Mouse (Mus musculus) CH12.LX (cell line): ENCODE results near the gene 2310057M21Rik. TPM values are rescaled to one million over a fixed set of nuclear protein-coding genes. Genes with fewer than 3 reads are reported as not detected.

ENCODE experiments used
- DNase-seq: peaks from one replicate; pipeline ENCODE4 v3.0.0-alpha.2; 2013; ENCODE audit errors: extremely low read depth
- H3K27ac ChIP-seq: 2 replicates; pipeline ENCODE4 v1.5.1; 2012; ENCODE audit warnings: low read depth, mild to moderate bottlenecking, control low read depth, moderate library complexity; ENCODE audit not compliant: insufficient read depth
- H3K27me3 ChIP-seq: replicated peaks from 2 replicates; pipeline ENCODE3; 2012; ENCODE audit warnings: inconsistent platforms
- H3K36me3 ChIP-seq, 2 experiments: replicated peaks in 1 of 2; 2 replicates each; pipeline versions ENCODE3 to v1.6.1; 2012; ENCODE audit warnings: inconsistent platforms in 1 of 2, low read length in 1 of 2, mild to moderate bottlenecking in 1 of 2, mixed read lengths in 1 of 2, moderate library complexity in 1 of 2; ENCODE audit not compliant: control insufficient read depth in 1 of 2, insufficient read depth in 1 of 2
- H3K4me1 ChIP-seq, 2 experiments: 2 replicates each; pipeline ENCODE4 v1.6.1; 2012; ENCODE audit warnings: inconsistent platforms in 1 of 2, moderate library complexity in 1 of 2; ENCODE audit not compliant: insufficient read depth in 2 of 2, control insufficient read depth in 1 of 2
- H3K4me2 ChIP-seq: 2 replicates; pipeline ENCODE4 v1.6.1; 2012; ENCODE audit warnings: low read depth, mild to moderate bottlenecking, control low read depth; ENCODE audit not compliant: poor library complexity, insufficient read depth, severe bottlenecking
- H3K4me3 ChIP-seq, 3 experiments: fragments of 150-350 bp in 1 of 3; sonication (generic) in 1 of 3; replicated peaks in 1 of 3; 2 replicates each; pipeline versions ENCODE3 to v1.5.1; 2011 to 2012; ENCODE audit warnings: low read depth in 2 of 3, low read length in 2 of 3, mild to moderate bottlenecking in 2 of 3, moderate library complexity in 2 of 3, control low read depth in 1 of 3, improper control_type of control experiment in 1 of 3, inconsistent platforms in 1 of 3, mixed read lengths in 1 of 3; ENCODE audit not compliant: poor library complexity in 1 of 3
- H3K79me2 ChIP-seq: replicated peaks from 2 replicates; pipeline ENCODE4 v1.6.1; 2012; ENCODE audit warnings: mild to moderate bottlenecking, moderate library complexity; ENCODE audit not compliant: control insufficient read depth, poor library complexity, insufficient read depth, severe bottlenecking; ENCODE audit errors: extremely low read depth
- H3K9ac ChIP-seq: 2 replicates; pipeline ENCODE4 v1.6.1; 2012; ENCODE audit warnings: low read depth, mild to moderate bottlenecking, control low read depth, moderate library complexity; ENCODE audit not compliant: insufficient read depth
- H3K9me3 ChIP-seq: replicated peaks from 2 replicates; pipeline ENCODE3; 2012; ENCODE audit warnings: low read length, inconsistent platforms, mixed read lengths
- BHLHE40 ChIP-seq: IDR thresholded peaks from 2 replicates; pipeline ENCODE4 v1.6.1; 2011; ENCODE audit warnings: mild to moderate bottlenecking, low read depth, low read length, improper control_type of control experiment
- CHD1 ChIP-seq: IDR thresholded peaks from 2 replicates; pipeline ENCODE4 v1.6.1; 2012; ENCODE audit warnings: low read depth, low read length, improper control_type of control experiment, inconsistent platforms
- CHD2 ChIP-seq: IDR thresholded peaks from 2 replicates; pipeline ENCODE4 v1.6.1; 2011; ENCODE audit warnings: low read length, improper control_type of control experiment
- CTCF ChIP-seq, 2 experiments: IDR thresholded peaks in 1 of 2; conservative IDR thresholded peaks in 1 of 2; 2 replicates each; pipeline ENCODE4 v1.5.1; 2011 to 2012; ENCODE audit warnings: low read depth in 2 of 2, low read length in 2 of 2, improper control_type of control experiment in 1 of 2, inconsistent platforms in 1 of 2, mild to moderate bottlenecking in 1 of 2, moderate library complexity in 1 of 2
- E2F4 ChIP-seq: IDR thresholded peaks from 2 replicates; pipeline ENCODE4 v1.6.1; 2011; ENCODE audit warnings: low read depth, low read length, improper control_type of control experiment; ENCODE audit not compliant: insufficient replicate concordance
- ELF1 ChIP-seq: IDR thresholded peaks from 2 replicates; pipeline ENCODE4 v1.6.1; 2014; ENCODE audit warnings: low read depth, mild to moderate bottlenecking, inconsistent platforms, low read length, improper control_type of control experiment
- ETS1 ChIP-seq: conservative IDR thresholded peaks from 2 replicates; pipeline ENCODE4 v1.6.1; 2012; ENCODE audit warnings: low read depth, mild to moderate bottlenecking, inconsistent platforms, low read length, improper control_type of control experiment, moderate library complexity
- IRF4 ChIP-seq: IDR thresholded peaks from 2 replicates; pipeline ENCODE4 v1.6.1; 2014; ENCODE audit warnings: low read depth, mild to moderate bottlenecking, inconsistent platforms, low read length, improper control_type of control experiment
- JUN ChIP-seq: IDR thresholded peaks from 2 replicates; pipeline ENCODE4 v1.6.1; 2011; ENCODE audit warnings: low read depth, mild to moderate bottlenecking, low read length, improper control_type of control experiment, moderate library complexity; ENCODE audit not compliant: insufficient read depth
- JUND ChIP-seq: conservative IDR thresholded peaks from 2 replicates; pipeline ENCODE4 v1.6.1; 2011; ENCODE audit warnings: low read depth, low read length, improper control_type of control experiment
- KAT2A ChIP-seq: IDR thresholded peaks from 2 replicates; pipeline ENCODE4 v1.6.1; 2012; ENCODE audit warnings: low read length, improper control_type of control experiment, inconsistent platforms; ENCODE audit not compliant: insufficient replicate concordance
- MAFK ChIP-seq: IDR thresholded peaks from 2 replicates; pipeline ENCODE4 v1.6.1; 2011; ENCODE audit warnings: low read length, improper control_type of control experiment; ENCODE audit not compliant: insufficient replicate concordance
- MAX ChIP-seq: IDR thresholded peaks from 2 replicates; pipeline ENCODE4 v1.6.1; 2011; ENCODE audit warnings: low read length, improper control_type of control experiment
- MAZ ChIP-seq: IDR thresholded peaks from 2 replicates; pipeline ENCODE4 v1.6.1; 2012; ENCODE audit warnings: low read depth, mild to moderate bottlenecking, inconsistent platforms, low read length, improper control_type of control experiment, moderate library complexity
- MXI1 ChIP-seq: IDR thresholded peaks from 2 replicates; pipeline ENCODE4 v1.6.1; 2011; ENCODE audit warnings: mild to moderate bottlenecking, low read depth, low read length, improper control_type of control experiment
- NELFE ChIP-seq: IDR thresholded peaks from 2 replicates; pipeline ENCODE4 v1.6.1; 2011; ENCODE audit warnings: low read depth, low read length, improper control_type of control experiment
- PAX5 ChIP-seq: IDR thresholded peaks from 2 replicates; pipeline ENCODE4 v1.6.1; 2012; ENCODE audit warnings: low read length, inconsistent platforms, mixed read lengths
- POLR2A ChIP-seq: IDR thresholded peaks from 2 replicates; pipeline ENCODE4 v1.6.1; 2011; ENCODE audit warnings: low read depth, mild to moderate bottlenecking, improper control_type of control experiment, low read length
- POLR2AphosphoS2 ChIP-seq: IDR thresholded peaks from 2 replicates; pipeline ENCODE4 v1.6.1; 2011; ENCODE audit warnings: low read depth, low read length, improper control_type of control experiment
- SIN3A ChIP-seq: IDR thresholded peaks from 2 replicates; pipeline ENCODE4 v1.6.1; 2012; ENCODE audit warnings: low read length, improper control_type of control experiment, inconsistent platforms
- TBP ChIP-seq: conservative IDR thresholded peaks from 2 replicates; pipeline ENCODE4 v1.6.1; 2011; ENCODE audit warnings: low read depth, low read length, improper control_type of control experiment
- TCF12 ChIP-seq: IDR thresholded peaks from 2 replicates; pipeline ENCODE4 v1.6.1; 2014; ENCODE audit warnings: low read depth, mild to moderate bottlenecking, inconsistent platforms, low read length, improper control_type of control experiment
- UBTF ChIP-seq: IDR thresholded peaks from 2 replicates; pipeline ENCODE4 v1.6.1; 2012; ENCODE audit warnings: low read depth, mild to moderate bottlenecking, inconsistent platforms, low read length, improper control_type of control experiment, moderate library complexity
- USF1 ChIP-seq: IDR thresholded peaks from 2 replicates; pipeline ENCODE4 v1.6.1; 2014; ENCODE audit warnings: low read depth, mild to moderate bottlenecking, inconsistent platforms, low read length, improper control_type of control experiment
- USF2 ChIP-seq: conservative IDR thresholded peaks from 2 replicates; pipeline ENCODE4 v1.6.1; 2011; ENCODE audit warnings: low read depth, low read length, improper control_type of control experiment
- dilution Hi-C: fragments of 300-500 bp; cut with MboI; formaldehyde crosslinking; loops from 2 replicates; pipeline ENCODE4 v1.14.3; 2020; ENCODE audit warnings: low sequenced_read_pairs; ENCODE audit not compliant: extremely low pct_unique_long_range_greater_than_20kb, extremely low pct_ligation_motif_present
- in situ Hi-C: fragments of 300-500 bp; cut with MboI; formaldehyde crosslinking; loops from 3 replicates; pipeline ENCODE4 v1.14.3; 2019; ENCODE audit warnings: low sequenced_read_pairs, low pct_ligation_motif_present, low pct_unique_long_range_greater_than_20kb, mixed read lengths
- polyA plus RNA-seq: library from polyadenylated mRNA; unstranded; fragments of >175 nt; gene quantifications from 2 replicates; pipeline ENCODE4 v1.2.1, GENCODE M21; 2012; ENCODE audit warnings: low read depth; ENCODE audit not compliant: insufficient read length
- total RNA-seq, 2 experiments: library from RNA; depleted of rRNA; stranded (reverse); fragments of 300-350 nt in 1 of 2; fragments of >200 nt in 1 of 2; gene quantifications; 2 replicates each; pipeline ENCODE4 v1.2.3; 2012 to 2014

The 2310057M21Rik gene
- total and polyA plus RNA-seq, 3 experiments, result 3.4 to 22.5 (median 13.1) TPM

- DNase-seq, result no peak
- no peak overlapping the region for H3K4me2 ChIP-seq
- dilution Hi-C loops, result no loop called here
- no peak overlapping the region for H3K9ac ChIP-seq
- H3K27ac ChIP-seq, result no peak overlapping the region
- no peaks in the 10 kb centered on the region for H3K9me3 ChIP-seq
- TF ChIP-seq JUN (no peak), SIN3A (no peak), CHD2 (no peak), TBP (no peak), ETS1 (no peak), ELF1 (no peak), CHD1 (no peak), USF2 (no peak), MAZ (no peak), POLR2A (no peak), PAX5 (no peak), MAX (no peak), NELFE (no peak), MXI1 (no peak), UBTF (no peak), CTCF (conservative IDR thresholded peaks at IDR 0.05 in 1 of 2, IDR thresholded peaks at IDR 0.05 in 1 of 2; ENCODE audit: low read depth in 2 of 2, low read length in 2 of 2) (no peak), JUND (no peak), MAFK (no peak), POLR2AphosphoS2 (no peak), BHLHE40 (no peak)
- TF ChIP-seq, all 38 proteins: peak for 0
- Histone ChIP-seq H3K4me3 (no peak overlapping the region), H3K36me3 (peaks cover 36 to 87% of the 10 kb centered on the region in 2 experiments), H3K4me1 (no peaks in the 10 kb centered on the region), H3K27me3 (no peaks in the 10 kb centered on the region), H3K79me2 (no peaks in the 10 kb centered on the region)
- in situ Hi-C loops, result no loop called here
These were observed 16.6 kb downstream of the 2310057M21Rik start for GRCm38 (mm10) chr7:131345856-131346541.

GRCm38 (mm10) chr7:131337502-131338068 lies 25.0 kb downstream of the 2310057M21Rik start:
- peaks cover 29 to 57% of the 10 kb centered on the region in 2 experiments for H3K36me3 ChIP-seq
- no peak overlapping the region for H3K4me3 ChIP-seq
- no peaks in the 10 kb centered on the region for H3K27me3 ChIP-seq
- dilution Hi-C loops (no loop called here), in situ Hi-C loops (no loop called here)
- H3K4me2 ChIP-seq, result no peak overlapping the region
- no peaks in the 10 kb centered on the region for H3K4me1 ChIP-seq
- TF ChIP-seq NELFE (no peak), ETS1 (no peak), JUN (no peak), TCF12 (no peak), E2F4 (no peak), USF1 (no peak), KAT2A (no peak), IRF4 (no peak), CHD2 (no peak), PAX5 (no peak), ELF1 (no peak)
- no peak overlapping the region for H3K27ac ChIP-seq
- no peaks in the 10 kb centered on the region for H3K79me2 ChIP-seq
- H3K9me3 ChIP-seq, result no peaks in the 10 kb centered on the region
- no peak overlapping the region for H3K9ac ChIP-seq
- no peak for DNase-seq
